Mouse (Mus musculus) heart, embryonic 12.5 days (tissue): ENCODE results near the gene Tbc1d5. TPM values are rescaled to one million over a fixed set of nuclear protein-coding genes. Genes with fewer than 3 reads are reported as not detected.
A peak's percentile ranks its signal among the peaks of the same experiment; 100 is the strongest.

Experiments
- ATAC-seq: fragments of 200-750 bp; cut with Nextera tagmentation; 2 replicates; pipeline ENCODE4 v1.8.0; 2017; ENCODE audit warnings: moderate TSS enrichment, moderate library complexity; ENCODE audit not compliant: insufficient number of reproducible peaks, low FRiP score
- H3K27ac ChIP-seq: fragments of 300-500 bp; sonication (generic); 2 replicates; pipeline ENCODE4 v1.5.1; 2016; ENCODE audit warnings: mild to moderate bottlenecking, moderate library complexity; ENCODE audit not compliant: poor library complexity, severe bottlenecking
- H3K27me3 ChIP-seq: fragments of 300-500 bp; sonication (generic); replicated peaks from 2 replicates; pipeline ENCODE4 v1.6.1; 2016; ENCODE audit warnings: mild to moderate bottlenecking, moderate library complexity
- H3K36me3 ChIP-seq: fragments of 300-500 bp; sonication (generic); 2 replicates; pipeline ENCODE4 v1.6.1; 2016; ENCODE audit warnings: mild to moderate bottlenecking, moderate library complexity
- H3K4me1 ChIP-seq: fragments of 300-500 bp; sonication (generic); replicated peaks from 2 replicates; pipeline ENCODE4 v1.6.1; 2016; ENCODE audit warnings: mild to moderate bottlenecking
- H3K4me2 ChIP-seq: fragments of 300-500 bp; sonication (generic); 2 replicates; pipeline ENCODE4 v1.6.1; 2016; ENCODE audit warnings: mild to moderate bottlenecking, moderate library complexity
- H3K4me3 ChIP-seq: fragments of 300-500 bp; sonication (generic); 2 replicates; pipeline ENCODE4 v1.5.1; 2016; ENCODE audit warnings: mild to moderate bottlenecking
- H3K9ac ChIP-seq: fragments of 300-500 bp; sonication (generic); 2 replicates; pipeline ENCODE4 v1.6.1; 2016; ENCODE audit warnings: mild to moderate bottlenecking, moderate library complexity
- H3K9me3 ChIP-seq: fragments of 300-500 bp; sonication (generic); replicated peaks from 2 replicates; pipeline ENCODE4 v1.6.1; 2016; ENCODE audit warnings: mild to moderate bottlenecking, moderate library complexity
- WGBS: fragments of 180-500 bp; shearing (Covaris S2); methylation state at CpG from one replicate; pipeline ENCODE4 v1.1.7; 2016; 5-methylcytosine and 5-hydroxymethylcytosine counted together
- polyA plus RNA-seq: library from polyadenylated mRNA; unstranded; fragments of >200 nt; fragmentation: Nextera tagmentation; extraction: Ambion mirVana; gene quantifications from 2 replicates; pipeline ENCODE4 v1.2.1, GENCODE M21; 2016

The Tbc1d5 gene
- polyA plus RNA-seq, 1 experiment from 2014 or later: 10.8 TPM

DNA sequence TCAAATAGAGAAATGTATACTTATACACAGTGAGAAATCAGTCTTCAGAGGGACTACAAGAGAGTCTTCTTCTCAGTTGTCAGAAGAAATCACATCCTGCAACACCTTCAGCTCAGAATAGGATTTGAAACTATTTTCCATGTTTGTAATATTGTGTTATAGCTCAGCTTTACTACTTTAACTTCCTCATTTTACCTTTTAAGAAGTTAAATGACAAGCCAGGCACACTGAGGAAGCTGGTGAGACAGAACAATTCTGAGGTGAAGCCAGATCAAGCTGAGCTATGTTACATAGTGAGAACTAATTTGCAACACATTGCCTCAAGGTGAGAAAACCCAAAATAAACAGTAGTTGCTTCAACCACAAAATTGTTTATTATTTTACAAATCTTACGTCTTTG is 135.3 kb downstream of the Tbc1d5 start:
- Histone ChIP-seq H3K27ac (no peak overlapping the region), H3K9me3 (no peaks in the 10 kb centered on the region), H3K9ac (no peak overlapping the region), H3K27me3 (no peaks in the 10 kb centered on the region), H3K36me3 (no peaks in the 10 kb centered on the region), H3K4me2 (no peak overlapping the region), H3K4me1 (no peaks in the 10 kb centered on the region), H3K4me3 (no peak overlapping the region)
- WGBS: 55% methylated on average over 1 of the region's 1 CpGs
- ATAC-seq: no peak

DNA sequence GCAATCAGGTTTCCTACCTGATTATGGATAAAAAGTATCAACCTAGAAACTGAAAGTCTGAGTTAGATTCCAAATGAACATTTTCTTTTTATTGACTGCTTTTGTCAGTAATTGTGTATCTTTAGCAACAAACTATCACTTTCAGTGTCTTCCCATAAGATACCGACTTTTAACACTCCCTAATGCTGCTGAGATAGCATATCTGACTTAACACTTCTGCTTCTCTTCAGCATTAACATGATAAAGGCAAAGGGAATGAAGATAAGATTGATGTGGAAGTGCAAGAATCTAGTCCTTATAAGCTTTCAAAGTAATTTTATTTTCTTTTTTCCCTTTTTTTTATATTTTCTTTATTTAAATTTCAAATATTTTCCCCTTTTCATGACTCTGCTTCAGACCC is 138.3 kb downstream of the Tbc1d5 start:
- Histone ChIP-seq H3K9ac (no peak overlapping the region), H3K4me2 (no peak overlapping the region), H3K36me3 (no peaks in the 10 kb centered on the region), H3K27me3 (no peaks in the 10 kb centered on the region), H3K9me3 (no peaks in the 10 kb centered on the region), H3K4me1 (no peaks in the 10 kb centered on the region), H3K27ac (no peak overlapping the region), H3K4me3 (no peak overlapping the region)
- ATAC-seq: no peak
- 10% methylated on average over 1 of the region's 1 CpGs for WGBS

DNA sequence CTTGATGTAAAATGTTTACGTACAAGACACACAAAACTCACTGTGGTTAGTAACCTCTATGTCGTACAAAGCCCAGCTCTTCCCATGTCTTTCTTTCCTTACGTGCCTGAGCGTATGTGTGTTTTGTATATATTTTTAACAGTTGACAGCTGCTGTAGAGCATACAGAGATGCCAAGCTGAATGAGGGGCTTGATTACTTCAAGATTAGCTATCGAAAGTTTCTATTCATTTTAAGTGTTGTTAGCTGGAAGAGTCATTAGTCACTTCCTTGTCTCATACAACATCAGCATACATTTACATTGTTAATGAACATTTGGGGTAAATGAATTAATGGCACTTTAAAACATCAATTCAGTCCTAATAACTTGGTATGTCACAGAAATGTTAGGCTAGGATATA is 155.9 kb downstream of the Tbc1d5 start:
- Histone ChIP-seq H3K27me3 (no peaks in the 10 kb centered on the region), H3K27ac (no peak overlapping the region), H3K9ac (no peak overlapping the region), H3K4me2 (no peak overlapping the region), H3K4me1 (no peaks in the 10 kb centered on the region), H3K4me3 (no peak overlapping the region), H3K9me3 (no peaks in the 10 kb centered on the region), H3K36me3 (no peaks in the 10 kb centered on the region)
- ATAC-seq: no peak
- 83% methylated on average over 5 of the region's 5 CpGs for WGBS

DNA sequence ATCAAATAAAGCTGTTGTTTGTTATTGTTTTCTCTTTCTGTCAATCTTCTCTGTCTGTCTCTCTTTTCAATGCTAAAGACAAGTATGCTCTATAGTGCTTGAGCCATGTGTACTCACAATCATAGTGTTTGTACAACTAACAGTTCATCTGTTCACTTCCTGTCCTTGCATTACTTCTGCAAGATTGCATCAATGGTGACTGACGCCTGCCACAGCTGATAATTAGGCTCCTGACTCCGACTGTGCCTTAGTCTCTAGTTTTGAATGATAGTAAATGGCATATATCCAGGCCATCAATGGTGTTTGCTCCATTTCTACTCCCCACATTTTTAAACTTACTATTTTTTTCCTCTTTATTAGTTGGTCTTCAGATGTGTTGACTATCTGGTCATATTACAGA is 162.8 kb downstream of the Tbc1d5 start:
- Histone ChIP-seq H3K27ac (no peak overlapping the region), H3K9ac (no peak overlapping the region), H3K4me2 (no peak overlapping the region), H3K9me3 (no peaks in the 10 kb centered on the region), H3K36me3 (no peaks in the 10 kb centered on the region), H3K4me3 (no peak overlapping the region), H3K4me1 (no peaks in the 10 kb centered on the region), H3K27me3 (no peaks in the 10 kb centered on the region)
- WGBS: 43% methylated on average over 2 of the region's 2 CpGs
- ATAC-seq: no peak

GRCm38 (mm10) chr17:51013908-51014307 is 165.2 kb downstream of the Tbc1d5 start:
- Histone ChIP-seq H3K36me3 (no peaks in the 10 kb centered on the region), H3K4me1 (no peaks in the 10 kb centered on the region), H3K27me3 (no peaks in the 10 kb centered on the region), H3K9me3 (no peaks in the 10 kb centered on the region), H3K4me2 (no peak overlapping the region), H3K9ac (no peak overlapping the region), H3K4me3 (no peak overlapping the region), H3K27ac (no peak overlapping the region)
- no peak for ATAC-seq

- Histone ChIP-seq H3K4me2 (no peak overlapping the region), H3K4me1 (no peaks in the 10 kb centered on the region), H3K27ac (no peak overlapping the region), H3K9me3 (0 out of 2 replicates have a peak, but pooled peaks cover 2% of the 10 kb centered on the region), H3K27me3 (no peaks in the 10 kb centered on the region), H3K9ac (no peak overlapping the region), H3K4me3 (no peak overlapping the region), H3K36me3 (no peaks in the 10 kb centered on the region)
- no peak for ATAC-seq
Measured at GRCm38 (mm10) chr17:51003179-51003578, 176.0 kb downstream of the Tbc1d5 start.

GRCm38 (mm10) chr17:50998216-50998615 is 180.9 kb downstream of the Tbc1d5 start:
- no peak for ATAC-seq
- no peak overlapping the region for H3K9ac ChIP-seq
- H3K27me3 ChIP-seq: no peaks in the 10 kb centered on the region
- H3K4me1 ChIP-seq: 0 out of 2 replicates have a peak, but pooled peaks cover 5% of the 10 kb centered on the region
- no peaks in the 10 kb centered on the region for H3K36me3 ChIP-seq
- no peak overlapping the region for H3K4me2 ChIP-seq
- no peaks in the 10 kb centered on the region for H3K9me3 ChIP-seq
- no peak overlapping the region for H3K27ac ChIP-seq
- WGBS: 40% methylated on average over 1 of the region's 1 CpGs
- no peak overlapping the region for H3K4me3 ChIP-seq

- Histone ChIP-seq H3K9me3 (no peaks in the 10 kb centered on the region), H3K36me3 (no peaks in the 10 kb centered on the region), H3K4me1 (0 out of 2 replicates have a peak, but pooled peaks cover 5% of the 10 kb centered on the region), H3K27me3 (no peaks in the 10 kb centered on the region), H3K9ac (no peak overlapping the region), H3K4me2 (no peak overlapping the region), H3K27ac (no peak overlapping the region), H3K4me3 (no peak overlapping the region)
- ATAC-seq: peak; percentile 59
- WGBS: 71% methylated on average over 3 of the region's 3 CpGs
Measured at GRCm38 (mm10) chr17:50993294-50993993, 185.7 kb downstream of the Tbc1d5 start.

GRCm38 (mm10) chr17:50990770-50991405 is 188.3 kb downstream of the Tbc1d5 start:
- WGBS: 90% methylated on average over 2 of the region's 2 CpGs

GRCm38 (mm10) chr17:50987935-50988334 is 191.2 kb downstream of the Tbc1d5 start:
- 73% methylated on average over 3 of the region's 3 CpGs for WGBS
- Histone ChIP-seq H3K4me1 (no peaks in the 10 kb centered on the region), H3K27me3 (no peaks in the 10 kb centered on the region), H3K36me3 (no peaks in the 10 kb centered on the region), H3K27ac (no peak overlapping the region), H3K9me3 (no peaks in the 10 kb centered on the region), H3K4me3 (no peak overlapping the region), H3K4me2 (no peak overlapping the region), H3K9ac (no peak overlapping the region)
- ATAC-seq: no peak

More at GRCm38 (mm10) chr17:50990770-50991405, 188.3 kb downstream of the Tbc1d5 start:
- 0 out of 2 replicates have a peak, but pooled peaks cover 5% of the 10 kb centered on the region for H3K4me1 ChIP-seq
- H3K4me3 ChIP-seq: no peak overlapping the region
- H3K27me3 ChIP-seq: no peaks in the 10 kb centered on the region
- no peak; the same call in 1 of the 2 replicates for ATAC-seq
- H3K9ac ChIP-seq: no peak overlapping the region
- no peak overlapping the region for H3K27ac ChIP-seq
- H3K9me3 ChIP-seq: no peaks in the 10 kb centered on the region
- H3K36me3 ChIP-seq: no peaks in the 10 kb centered on the region
- H3K4me2 ChIP-seq: no peak overlapping the region

DNA sequence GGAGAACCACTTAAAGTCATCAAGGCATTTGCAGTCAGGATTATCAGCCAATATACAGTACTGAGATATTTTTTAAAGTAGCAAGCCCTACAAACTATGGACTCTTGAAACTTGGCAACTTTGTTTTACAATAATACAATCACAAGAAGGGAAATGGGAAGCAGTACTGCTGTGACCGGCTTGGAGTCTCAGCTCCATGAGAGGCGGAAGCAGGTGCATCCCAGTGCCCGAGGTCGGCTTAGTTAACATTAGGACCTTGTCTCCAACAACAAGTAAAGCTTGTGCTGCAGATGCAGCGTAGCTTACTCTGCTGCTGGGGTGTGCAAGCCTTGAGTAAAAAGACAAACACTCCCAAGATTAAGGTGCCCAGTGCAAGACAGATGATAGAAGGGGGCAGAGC is 197.2 kb downstream of the Tbc1d5 start:
- WGBS: 75% methylated on average over 5 of the region's 5 CpGs

More for the DNA sequence above, 197.2 kb downstream of the Tbc1d5 start:
- Histone ChIP-seq H3K9me3 (no peaks in the 10 kb centered on the region), H3K36me3 (no peaks in the 10 kb centered on the region), H3K9ac (no peak overlapping the region), H3K27ac (no peak overlapping the region), H3K4me3 (no peak overlapping the region), H3K4me2 (no peak overlapping the region), H3K4me1 (0 out of 2 replicates have a peak, but pooled peaks cover 4% of the 10 kb centered on the region), H3K27me3 (no peaks in the 10 kb centered on the region)
- no peak for ATAC-seq
